Mouse (Mus musculus): Measurements from ENCODE around the gene Olfr786. TPM values are rescaled to one million over a fixed set of nuclear protein-coding genes. Genes with fewer than 3 reads are reported as not detected.

Olfr786 gene
- polyA plus RNA-seq, 1 experiment from 2014 or later, result not detected

DNA sequence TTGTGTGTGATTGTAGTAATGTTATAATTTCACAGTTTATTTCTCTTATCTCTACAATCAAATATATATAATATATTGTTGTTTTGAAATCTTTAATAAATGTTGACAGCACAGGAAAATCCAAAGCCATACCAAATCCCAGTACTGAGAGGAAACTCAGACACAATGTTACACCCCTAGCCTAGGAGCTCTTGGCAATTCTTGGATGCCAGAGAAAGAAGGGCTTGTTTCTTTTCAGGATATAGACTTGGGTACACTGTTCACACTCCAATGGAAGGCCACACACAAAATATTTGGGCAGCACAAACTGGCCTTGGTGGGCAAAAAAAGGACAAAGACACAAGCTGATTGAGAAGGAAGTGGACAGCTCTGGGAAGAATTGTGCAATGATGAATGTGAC is 46.6 kb downstream of the Olfr786 start:
- no peak overlapping the region for H3K9ac ChIP-seq (ENCODE audit: low read depth, low read length)
- H3K27ac ChIP-seq (ENCODE audit: low read depth, low read length), result no peak overlapping the region
- no peaks in the 10 kb centered on the region for H3K4me1 ChIP-seq (replicated peaks; ENCODE audit: control insufficient read depth, insufficient read depth, low read length)
- H3K36me3 ChIP-seq (ENCODE audit: control insufficient read depth, insufficient read depth), result no peaks in the 10 kb centered on the region
- no peak overlapping the region for H3K4me3 ChIP-seq (ENCODE audit: low read depth, low read length)
- H3K9me3 ChIP-seq (ENCODE audit: control insufficient read depth), result no peaks in the 10 kb centered on the region
- no peak for ATAC-seq
- no peak for TF ChIP-seq CTCF (IDR thresholded peaks at IDR 0.05; ENCODE audit: low read depth)
- no peaks in the 10 kb centered on the region for H3K27me3 ChIP-seq (replicated peaks; ENCODE audit: control insufficient read depth, insufficient read depth, low read length)
- H3K4me2 ChIP-seq (replicated peaks; ENCODE audit: low read depth), result no peak overlapping the region

DNA sequence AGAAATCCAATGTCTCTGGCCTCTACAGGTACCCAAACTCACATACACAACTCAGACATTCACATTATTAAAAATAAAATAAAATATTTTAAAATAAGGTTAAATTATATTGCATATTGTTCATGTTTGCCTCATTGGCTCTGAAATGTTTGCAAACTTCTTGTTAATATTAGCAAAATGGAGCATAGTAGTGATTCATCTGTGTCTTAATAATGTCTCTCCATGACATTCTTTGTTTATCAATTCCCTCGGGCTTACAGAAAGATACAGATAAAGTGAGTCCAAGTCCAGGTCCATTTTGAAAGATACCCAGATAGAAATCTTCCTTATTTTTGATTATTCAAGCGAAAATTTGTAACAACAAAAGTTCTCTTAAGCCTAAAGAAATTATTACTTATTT is 57.3 kb downstream of the Olfr786 start, which contains the start of gene Olfr789:
Gene Olfr789 (plus strand): TSS at position 301 of the 400 bp plus-strand sequence.
- 50% methylated on average over 2 of the region's 2 CpGs for WGBS
- no peak for ATAC-seq
- no peaks in the 10 kb centered on the region for H3K27me3 ChIP-seq (replicated peaks; ENCODE audit: control insufficient read depth, insufficient read depth, low read length)

More for the DNA sequence above, 57.3 kb downstream of the Olfr786 start, which contains the start of gene Olfr789:
- no peak within 1 kb of the TSS for H3K27ac ChIP-seq (ENCODE audit: low read depth, low read length)
- no peaks in the 10 kb centered on the region for H3K9me3 ChIP-seq (ENCODE audit: control insufficient read depth)
- H3K9ac ChIP-seq (ENCODE audit: low read depth, low read length), result no peak within 1 kb of the TSS
- no peaks in the 10 kb centered on the region for H3K36me3 ChIP-seq (ENCODE audit: control insufficient read depth, insufficient read depth)
- H3K4me1 ChIP-seq (replicated peaks; ENCODE audit: control insufficient read depth, insufficient read depth, low read length), result no peaks in the 10 kb centered on the region
- H3K4me3 ChIP-seq (ENCODE audit: low read depth, low read length), result no peak within 1 kb of the TSS
- H3K4me2 ChIP-seq (replicated peaks; ENCODE audit: low read depth), result no peak within 1 kb of the TSS
- TF ChIP-seq CTCF (IDR thresholded peaks at IDR 0.05; ENCODE audit: low read depth), result no peak

Other genes starting within 250 kb of the Olfr786 start
- not detected in 2 replicates for gene Olfr772, start 249.4 kb upstream of the Olfr786 start, polyA plus RNA-seq (2015; fragmentation: Nextera tagmentation; extraction: Ambion mirVana)
- gene Olfr773, start 239.9 kb upstream of the Olfr786 start, polyA plus RNA-seq (2015; fragmentation: Nextera tagmentation; extraction: Ambion mirVana), result not detected in 2 replicates
- not detected in 2 replicates for gene Olfr774, start 191.1 kb upstream of the Olfr786 start, polyA plus RNA-seq (2015; fragmentation: Nextera tagmentation; extraction: Ambion mirVana)
- gene Olfr775, start 178.9 kb upstream of the Olfr786 start, polyA plus RNA-seq (2015; fragmentation: Nextera tagmentation; extraction: Ambion mirVana), result not detected in 2 replicates
- gene Olfr776, start 168.2 kb upstream of the Olfr786 start, polyA plus RNA-seq (2015; fragmentation: Nextera tagmentation; extraction: Ambion mirVana), result not detected in 2 replicates
- gene Olfr777, start 155.8 kb upstream of the Olfr786 start, polyA plus RNA-seq (2015; fragmentation: Nextera tagmentation; extraction: Ambion mirVana), result not detected in 2 replicates
- gene Olfr780, start 109.2 kb upstream of the Olfr786 start, polyA plus RNA-seq (2015; fragmentation: Nextera tagmentation; extraction: Ambion mirVana), result not detected in 2 replicates
- not detected in 2 replicates for gene Olfr781, start 98.5 kb upstream of the Olfr786 start, polyA plus RNA-seq (2015; fragmentation: Nextera tagmentation; extraction: Ambion mirVana)
- not detected in 2 replicates for gene Olfr782, start 78.5 kb upstream of the Olfr786 start, polyA plus RNA-seq (2015; fragmentation: Nextera tagmentation; extraction: Ambion mirVana)
- gene Olfr784, start 43.2 kb upstream of the Olfr786 start, polyA plus RNA-seq (2015; fragmentation: Nextera tagmentation; extraction: Ambion mirVana), result 0.04 TPM in 1 of 2 replicates, not detected in the other
- not detected in 2 replicates for gene Olfr785, start 21.9 kb upstream of the Olfr786 start, polyA plus RNA-seq (2015; fragmentation: Nextera tagmentation; extraction: Ambion mirVana)
- gene Olfr787, start 34.6 kb downstream of the Olfr786 start, polyA plus RNA-seq (2015; fragmentation: Nextera tagmentation; extraction: Ambion mirVana), result not detected in 2 replicates
- not detected in 2 replicates for gene Olfr788, start 43.7 kb downstream of the Olfr786 start, polyA plus RNA-seq (2015; fragmentation: Nextera tagmentation; extraction: Ambion mirVana)
- not detected in 2 replicates for gene Olfr789, start 57.4 kb downstream of the Olfr786 start, polyA plus RNA-seq (2015; fragmentation: Nextera tagmentation; extraction: Ambion mirVana)
- not detected in 2 replicates for gene Olfr790, start 71.2 kb downstream of the Olfr786 start, polyA plus RNA-seq (2015; fragmentation: Nextera tagmentation; extraction: Ambion mirVana)
- gene Olfr791, start 94.5 kb downstream of the Olfr786 start, polyA plus RNA-seq (2015; fragmentation: Nextera tagmentation; extraction: Ambion mirVana), result not detected in 2 replicates
- gene Olfr792, start 111.9 kb downstream of the Olfr786 start, polyA plus RNA-seq (2015; fragmentation: Nextera tagmentation; extraction: Ambion mirVana), result not detected in 2 replicates
- not detected in 2 replicates for gene Olfr794, start 140.3 kb downstream of the Olfr786 start, polyA plus RNA-seq (2015; fragmentation: Nextera tagmentation; extraction: Ambion mirVana)
- gene Olfr796, start 185.3 kb downstream of the Olfr786 start, polyA plus RNA-seq (2015; fragmentation: Nextera tagmentation; extraction: Ambion mirVana), result not detected in 2 replicates
- gene Olfr798, start 200.6 kb downstream of the Olfr786 start, polyA plus RNA-seq (2015; fragmentation: Nextera tagmentation; extraction: Ambion mirVana), result not detected in 2 replicates
- not detected in 2 replicates for gene Olfr799, start 210.2 kb downstream of the Olfr786 start, polyA plus RNA-seq (2015; fragmentation: Nextera tagmentation; extraction: Ambion mirVana)
- gene Olfr800, start 230.4 kb downstream of the Olfr786 start, polyA plus RNA-seq (2015; fragmentation: Nextera tagmentation; extraction: Ambion mirVana), result not detected in 2 replicates
- gene Olfr801, start 246.6 kb downstream of the Olfr786 start, polyA plus RNA-seq (2015; fragmentation: Nextera tagmentation; extraction: Ambion mirVana), result not detected in 2 replicates